Mouse (Mus musculus): ENCODE results near the gene Lgi4. TPM values are rescaled to one million over a fixed set of nuclear protein-coding genes. Genes with fewer than 3 reads are reported as not detected.

The Lgi4 gene
- total RNA-seq, 4 experiments from 2014 or later = 38.3 to 64.2 (median 55.9) TPM

DNA sequence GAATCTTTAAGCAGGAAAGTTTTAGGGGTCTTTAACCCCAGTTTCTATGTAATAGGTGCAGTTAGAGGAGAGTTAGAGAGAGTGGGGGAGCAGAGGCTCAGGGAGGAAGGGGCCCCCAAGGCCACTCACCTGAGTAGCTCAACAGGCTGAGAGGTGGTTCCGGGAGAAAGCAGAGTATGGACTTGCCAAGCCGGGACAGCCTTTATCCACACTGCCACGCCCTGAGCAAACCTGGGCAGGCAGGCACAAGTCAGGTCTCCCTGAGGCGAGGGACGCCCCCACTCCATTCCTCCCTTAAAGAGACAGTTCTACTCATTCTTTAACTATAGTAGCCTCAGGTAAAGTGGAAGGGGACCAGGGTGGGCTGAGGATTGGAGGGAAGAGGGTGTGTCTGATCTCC is 17.4 kb downstream of the Lgi4 start, which contains the start of gene Fxyd3:
Fxyd3 (minus strand) TSS at position 213 of the 400 bp plus-strand sequence.
- DNase-seq (ENCODE audit: low spot score in 2 of 2) = no peak

GRCm38 (mm10) chr7:31077470-31077869 is 18.3 kb downstream of the Lgi4 start:
- DNase-seq (ENCODE audit: low spot score in 2 of 2) = peak; percentile 56 to 77

- DNase-seq (ENCODE audit: low spot score in 2 of 2) = peak in 1 of 2 experiments; percentile 60
These were observed 18.8 kb downstream of the Lgi4 start for GRCm38 (mm10) chr7:31077885-31078445.

DNA sequence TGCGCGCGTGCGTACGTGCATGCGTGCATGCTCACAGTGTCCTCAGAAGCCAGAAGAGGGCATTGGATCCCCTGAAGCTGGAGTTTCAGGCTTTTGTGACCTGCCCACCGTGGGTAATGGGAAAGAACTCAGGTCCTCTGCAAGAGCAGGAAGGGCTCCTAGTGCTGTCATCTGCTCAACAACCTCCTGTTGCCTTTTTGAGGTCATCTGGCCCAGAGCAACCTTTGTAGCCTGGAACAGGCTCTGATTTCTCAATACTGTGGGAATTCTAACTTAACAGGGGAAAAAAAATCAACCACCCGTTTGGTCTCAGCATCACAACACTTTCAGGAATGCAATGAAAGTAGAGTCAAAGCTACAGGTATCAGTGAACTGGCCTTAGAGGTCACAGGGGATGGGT is 20.5 kb downstream of the Lgi4 start:
- no peak for DNase-seq (ENCODE audit: low spot score in 2 of 2)

DNA sequence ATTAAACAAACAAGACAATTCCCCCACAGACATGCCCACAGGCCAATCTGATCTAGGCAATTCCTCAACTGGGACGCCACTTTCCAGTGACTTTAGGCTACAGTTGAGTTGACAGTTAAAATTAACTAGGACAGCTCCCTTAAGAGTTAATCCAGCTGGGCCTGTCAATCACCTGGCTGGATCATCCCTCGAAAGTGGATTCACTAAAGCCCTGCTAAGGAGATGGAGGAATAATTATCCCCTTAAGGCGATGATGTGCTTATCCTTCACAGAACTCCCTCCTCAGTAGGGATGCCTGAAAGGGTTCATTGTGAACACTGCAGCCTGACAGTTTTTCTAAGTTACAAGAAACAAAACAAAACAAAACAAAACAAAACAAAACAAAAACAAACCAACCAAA is 21.5 kb downstream of the Lgi4 start:
- DNase-seq (ENCODE audit: low spot score in 2 of 2) = no peak

DNA sequence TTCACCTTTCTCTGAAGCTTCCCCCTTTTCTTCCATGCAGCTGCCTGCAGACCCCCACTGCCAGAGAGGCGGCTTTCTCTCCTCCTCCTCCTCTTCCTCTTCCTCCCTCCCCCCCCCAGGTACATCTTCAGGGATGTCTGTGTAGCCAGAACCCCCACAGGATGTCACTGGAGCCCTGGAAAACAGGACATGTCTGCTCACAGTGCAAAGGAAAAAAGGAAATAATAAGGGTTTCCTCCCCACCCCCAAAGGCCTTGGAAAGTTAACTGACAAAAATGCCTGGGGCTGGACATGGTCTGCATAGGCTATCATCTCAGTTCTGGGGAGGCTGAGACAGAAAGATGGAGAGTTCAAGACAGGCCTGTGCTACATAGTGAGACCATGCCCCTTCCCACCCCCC is 22.0 kb downstream of the Lgi4 start:
- DNase-seq (ENCODE audit: low spot score in 2 of 2) = no peak

- DNase-seq (ENCODE audit: low spot score in 2 of 2) = no peak
These were observed 23.0 kb downstream of the Lgi4 start for GRCm38 (mm10) chr7:31082106-31082505.

DNA sequence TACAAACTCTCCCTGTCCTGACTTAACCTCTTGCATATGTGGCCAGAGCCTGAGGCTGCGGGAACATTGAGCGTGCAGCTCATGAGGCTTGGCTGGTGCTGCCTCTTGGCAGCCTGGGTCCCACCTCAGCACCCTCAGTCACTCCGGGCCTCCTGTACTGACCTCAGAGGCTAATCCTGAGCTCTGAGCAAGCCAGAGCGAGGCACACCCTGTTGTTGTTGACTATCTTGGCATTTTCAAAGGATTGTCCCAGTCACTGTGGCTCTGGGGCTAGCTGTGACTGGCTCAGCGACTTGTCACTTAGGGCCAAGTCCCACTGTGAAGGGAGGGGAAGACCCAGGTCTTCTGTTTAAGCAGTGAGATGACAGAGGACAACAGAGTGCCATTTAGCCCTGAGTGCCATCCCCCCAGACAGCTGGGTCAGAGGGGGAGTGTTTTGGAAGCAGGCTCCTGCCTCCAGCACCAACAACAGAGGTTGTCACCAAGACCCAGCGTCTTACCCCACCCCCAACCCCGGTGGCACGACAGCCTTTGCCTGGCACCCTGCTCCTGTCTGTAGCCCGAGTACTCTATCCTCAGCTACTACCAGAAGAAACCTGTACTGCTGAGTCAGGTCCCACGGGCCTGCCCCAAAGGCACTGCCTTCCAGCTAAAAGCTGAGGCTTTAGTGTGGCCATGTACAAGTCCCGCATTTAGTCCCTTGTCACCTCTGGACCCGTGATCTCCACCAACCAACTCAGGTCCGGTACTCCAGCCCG is 23.9 kb downstream of the Lgi4 start:
- peak; percentile 63 to 73 for DNase-seq (ENCODE audit: low spot score in 2 of 2)

DNA sequence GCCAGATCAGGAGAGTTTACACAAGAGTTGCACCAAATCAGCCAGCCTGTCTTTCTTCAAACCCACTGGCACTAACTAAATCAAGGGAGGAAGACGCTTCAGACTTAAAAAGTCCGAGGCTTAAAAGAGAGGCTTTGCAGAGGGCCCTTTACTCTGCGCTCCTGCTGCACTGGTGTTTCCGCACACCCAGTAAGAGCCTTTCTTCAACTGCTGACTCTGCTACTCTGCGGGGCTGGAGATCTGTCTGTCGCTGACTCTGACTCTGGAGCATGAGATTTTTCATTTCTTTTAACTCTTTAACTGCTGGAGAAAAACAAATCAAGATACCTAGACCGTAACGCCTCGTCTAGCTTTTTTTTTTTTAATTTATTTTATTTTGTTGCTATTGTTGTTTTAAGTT is 25.0 kb downstream of the Lgi4 start:
- no peak for DNase-seq (ENCODE audit: low spot score in 2 of 2)

DNA sequence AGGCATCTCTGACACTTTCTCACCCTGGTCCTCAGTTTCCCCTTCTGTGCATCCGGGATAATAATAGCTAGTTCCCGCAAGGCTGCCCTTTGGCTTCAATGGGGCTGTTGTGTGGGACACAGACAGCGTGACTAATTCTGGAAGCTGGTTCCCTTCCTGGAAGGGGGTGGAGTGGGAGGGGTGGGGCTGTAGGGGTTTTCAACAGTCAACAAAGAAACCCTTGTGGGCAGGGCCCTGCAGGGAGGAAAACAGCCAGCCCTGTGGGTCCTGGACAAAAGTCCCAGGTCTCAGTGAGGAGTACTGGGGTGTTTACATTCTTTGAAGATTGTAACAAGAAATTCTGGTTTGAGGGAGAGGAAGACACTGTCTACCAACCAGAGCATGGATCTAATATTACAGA is 26.0 kb downstream of the Lgi4 start:
- DNase-seq (ENCODE audit: low spot score in 2 of 2) = peak; percentile 49 to 59

DNA sequence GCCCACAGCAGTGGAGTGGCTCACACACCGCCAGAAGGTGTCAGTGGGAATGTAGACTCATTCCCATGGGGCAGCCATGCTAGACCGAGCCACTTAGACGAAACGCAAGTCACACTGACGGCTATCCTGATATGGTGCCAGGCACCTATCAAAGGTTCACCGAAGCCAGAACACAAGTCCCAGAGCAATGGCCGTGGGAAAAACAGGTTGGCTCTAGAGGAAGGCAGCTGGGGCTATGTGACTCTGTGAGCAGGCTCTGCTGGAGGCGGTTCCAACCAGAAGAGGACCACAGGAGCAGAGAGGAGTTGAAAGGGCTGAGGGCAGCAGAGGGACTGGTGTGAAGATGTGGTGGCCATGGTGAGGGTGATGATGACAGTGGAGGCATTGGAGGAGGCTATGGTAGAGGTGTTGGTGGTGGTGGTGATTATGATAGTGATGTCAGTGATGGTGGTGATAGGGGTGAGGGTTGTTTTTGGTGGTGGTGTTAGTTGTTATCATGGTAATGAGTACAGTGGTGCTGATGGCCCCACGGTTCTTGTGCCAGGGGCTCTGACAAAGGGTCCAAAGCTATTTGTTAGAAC is 27.1 kb downstream of the Lgi4 start:
- no peak for DNase-seq (ENCODE audit: low spot score in 2 of 2)

DNA sequence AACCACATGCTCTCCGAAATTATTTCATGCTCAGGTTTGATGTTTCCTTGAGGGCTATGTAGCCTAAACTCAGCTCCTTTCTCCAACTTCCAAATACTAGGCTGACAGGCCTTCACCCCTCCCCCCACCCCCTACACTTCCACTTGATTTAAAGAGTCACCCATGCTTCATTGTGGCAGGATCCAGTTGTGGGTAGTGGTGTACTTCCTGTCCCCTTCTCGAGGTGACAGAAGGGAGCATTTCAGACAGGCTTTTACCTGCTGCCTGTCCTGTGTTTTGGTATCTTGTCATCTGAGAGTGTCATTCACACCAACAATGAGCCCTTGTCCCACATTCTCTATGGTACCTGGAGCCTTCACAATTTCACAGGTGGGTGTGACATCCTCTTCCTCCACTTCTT is 28.1 kb downstream of the Lgi4 start:
- no peak for DNase-seq (ENCODE audit: low spot score in 2 of 2)

GRCm38 (mm10) chr7:31088206-31088605 is 29.1 kb downstream of the Lgi4 start:
- no peak for DNase-seq (ENCODE audit: low spot score in 2 of 2)

GRCm38 (mm10) chr7:31089721-31090120 is 30.6 kb downstream of the Lgi4 start:
- DNase-seq (ENCODE audit: low spot score in 2 of 2) = no peak

DNA sequence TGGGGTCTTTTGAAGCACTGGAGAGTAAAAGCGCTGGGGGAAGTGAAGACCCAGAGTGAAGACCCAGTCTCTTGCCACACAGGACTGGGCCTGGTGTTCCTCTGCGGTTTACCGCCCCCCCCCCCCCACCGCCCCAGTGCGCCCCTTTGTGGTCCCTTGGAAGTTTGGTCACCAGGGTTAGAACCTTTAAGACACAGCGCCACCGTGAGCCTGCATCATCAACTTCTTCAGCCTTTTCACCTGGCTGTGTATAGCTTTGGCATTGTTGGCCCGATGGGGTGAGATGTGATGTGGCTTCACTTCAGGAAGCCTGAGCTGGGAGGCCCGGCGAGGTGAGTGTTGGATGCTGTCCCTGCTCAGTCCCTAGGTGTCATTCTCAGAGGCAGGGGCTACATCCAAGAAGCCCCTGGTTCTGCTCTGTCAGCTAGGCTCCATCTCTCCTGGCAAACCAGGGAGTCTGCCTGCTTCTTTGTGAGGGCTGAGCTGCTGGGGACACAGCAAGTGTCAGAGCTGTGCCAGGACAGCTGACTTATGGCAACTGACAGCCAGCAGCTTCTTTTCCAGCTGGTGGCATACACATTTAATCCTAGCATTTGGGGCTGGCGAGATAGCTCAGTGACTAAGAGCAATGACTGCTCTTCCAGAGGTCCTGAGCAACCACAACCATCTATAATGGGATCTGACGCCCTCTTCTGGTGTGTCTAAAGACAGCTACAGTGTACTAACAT is 35.8 kb downstream of the Lgi4 start:
- DNase-seq (ENCODE audit: low spot score in 2 of 2) = no peak

DNA sequence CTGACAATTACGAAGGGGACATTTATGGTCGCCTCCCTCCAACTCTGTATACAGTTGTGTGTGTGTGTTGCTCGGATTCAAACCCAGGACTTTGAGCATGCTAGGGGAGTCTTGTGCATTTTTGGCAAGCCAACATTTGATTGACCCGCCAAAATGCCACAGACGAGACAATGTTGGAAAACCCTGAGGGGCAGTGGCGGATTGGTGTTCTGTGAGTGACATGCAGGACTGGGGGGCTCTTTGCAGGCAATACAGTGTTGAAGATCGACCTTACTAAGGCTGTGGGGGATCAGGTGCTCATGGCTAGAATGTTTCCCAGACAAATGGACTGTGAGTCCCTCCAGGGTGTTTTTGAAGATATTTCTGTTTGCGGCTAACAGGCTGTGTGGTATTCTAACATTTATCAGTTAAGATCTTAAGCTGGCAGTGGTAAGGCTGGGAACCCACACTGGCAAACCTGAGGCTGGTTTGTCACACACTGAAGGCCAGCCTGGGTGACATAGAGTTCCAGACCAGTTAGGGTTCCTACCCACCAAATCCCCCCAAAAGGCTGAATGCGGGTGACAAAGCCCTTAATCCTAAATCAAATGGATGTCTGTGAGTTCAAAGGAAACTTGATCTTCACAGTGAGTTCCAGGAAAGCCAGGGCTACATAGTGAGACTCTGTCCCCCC is 37.9 kb downstream of the Lgi4 start:
- no peak for DNase-seq (ENCODE audit: low spot score in 2 of 2)

- peak; percentile 84 to 92 for DNase-seq (ENCODE audit: low spot score in 2 of 2)
These were observed 38.6 kb downstream of the Lgi4 start for GRCm38 (mm10) chr7:31097583-31098248.

DNA sequence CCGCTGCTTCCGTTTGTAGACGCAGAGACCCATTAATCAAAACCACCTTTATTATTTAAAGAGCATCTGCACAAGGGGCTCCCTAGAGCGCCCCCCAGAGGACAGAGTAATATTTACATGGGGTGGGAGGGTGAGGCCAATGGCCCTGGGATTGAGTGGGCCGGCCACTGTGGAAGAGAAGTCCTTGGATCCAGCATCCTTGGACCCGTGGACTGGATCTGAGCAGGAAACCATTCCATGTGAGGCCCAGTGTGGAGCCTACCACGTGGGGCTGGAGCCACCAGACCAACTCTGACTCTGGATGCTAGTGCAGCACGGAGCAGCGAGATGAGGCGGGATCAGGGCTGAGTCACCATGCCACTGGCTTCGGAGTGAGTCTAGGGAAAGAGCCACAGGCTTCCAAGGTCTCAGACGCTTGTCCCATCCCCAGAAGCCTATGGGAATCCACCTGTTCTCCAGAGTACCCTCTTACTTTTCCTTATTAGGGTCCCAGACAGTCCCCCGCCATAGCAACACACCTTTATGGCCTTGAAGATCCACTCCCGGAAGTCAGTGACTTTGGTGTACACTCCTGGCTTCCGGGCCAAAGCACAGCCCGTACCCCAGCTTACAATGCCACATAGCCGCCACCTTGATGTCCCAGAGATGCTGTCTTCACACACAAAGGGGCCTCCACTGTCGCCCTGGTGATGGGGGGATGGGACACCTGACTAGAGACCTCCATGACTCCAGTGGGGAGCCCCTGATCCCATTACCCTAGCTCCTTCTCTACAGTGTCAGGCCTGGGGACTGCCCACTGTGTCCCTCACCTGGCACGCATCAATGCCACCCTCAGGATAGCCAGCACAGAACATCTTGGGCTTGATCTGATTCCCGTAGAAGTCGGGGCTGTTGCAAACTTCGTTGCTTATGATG is 39.8 kb downstream of the Lgi4 start:
- no peak for DNase-seq (ENCODE audit: low spot score in 2 of 2)

DNA sequence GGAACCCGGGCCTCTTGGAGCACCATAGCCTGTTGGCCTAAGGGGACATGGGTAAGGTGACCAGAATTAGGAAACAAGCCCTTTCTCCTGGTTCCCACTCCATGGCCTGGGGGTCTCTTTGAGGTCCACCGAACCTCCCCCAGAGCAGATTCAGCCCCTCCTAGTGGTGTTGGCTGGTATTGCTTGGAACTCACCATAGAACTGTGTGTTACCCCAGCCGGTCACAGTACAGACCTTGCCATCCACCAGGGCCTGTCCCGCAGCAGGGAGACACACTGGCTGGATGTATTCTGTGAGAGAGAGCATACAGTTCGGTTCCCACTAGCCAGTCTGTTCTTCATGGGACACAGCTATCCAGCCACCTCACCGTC is 40.5 kb downstream of the Lgi4 start:
- no peak for DNase-seq (ENCODE audit: low spot score in 2 of 2)

- no peak for DNase-seq (ENCODE audit: low spot score in 2 of 2)
These were observed 41.6 kb downstream of the Lgi4 start for GRCm38 (mm10) chr7:31100786-31101185.

Measured in layer of hippocampus, adult 8-10 months (tissue).